Mouse (Mus musculus) retina, postnatal 7 days (tissue): ENCODE data around the gene Smim14.
A peak's percentile ranks its signal among the peaks of the same experiment; 100 is the strongest.
"Not testable (repeated sequence)": the region's sequence is repeated elsewhere in the genome, so short reads cannot be mapped to it uniquely, and the experiment has no call there.

Experiments
- DNase-seq: peaks from one replicate; pipeline ENCODE4 v3.0.0-alpha.2; 2012; ENCODE audit warnings: low read depth, low spot score

The Smim14 gene

GRCm38 (mm10) chr5:65521803-65522202 lies 15.2 kb downstream of the Smim14 start:
- no peak for DNase-seq

- no peak for DNase-seq
Measured at GRCm38 (mm10) chr5:65514635-65515278, 22.2 kb downstream of the Smim14 start.

GRCm38 (mm10) chr5:65513506-65513905 lies 23.5 kb downstream of the Smim14 start:
- DNase-seq = no peak

- DNase-seq = no peak
Measured at GRCm38 (mm10) chr5:65508395-65508794, 28.6 kb downstream of the Smim14 start.

GRCm38 (mm10) chr5:65505786-65506185 lies 31.2 kb downstream of the Smim14 start:
- no peak for DNase-seq

- no peak for DNase-seq
Measured at GRCm38 (mm10) chr5:65501407-65501806, 35.6 kb downstream of the Smim14 start.

- DNase-seq = no peak
Measured at GRCm38 (mm10) chr5:65500231-65500630, 36.8 kb downstream of the Smim14 start.

- peak; percentile 91 for DNase-seq
Measured at GRCm38 (mm10) chr5:65492716-65493531, 44.1 kb downstream of the Smim14 start, which contains the start of gene Gm43552. Gene Gm43552 (minus strand): TSS chr5:65492833.

- DNase-seq = peak; percentile 41
Measured at GRCm38 (mm10) chr5:65491767-65492715, 44.9 kb downstream of the Smim14 start.

- no peak for DNase-seq
Measured at GRCm38 (mm10) chr5:65489830-65490229, 47.2 kb downstream of the Smim14 start.

- no peak for DNase-seq
Measured at GRCm38 (mm10) chr5:65488725-65489124, 48.3 kb downstream of the Smim14 start.

GRCm38 (mm10) chr5:65487381-65487780 lies 49.6 kb downstream of the Smim14 start:
- DNase-seq = no peak

- no peak for DNase-seq
Measured at GRCm38 (mm10) chr5:65486514-65486913, 50.5 kb downstream of the Smim14 start.

- no peak for DNase-seq
Measured at GRCm38 (mm10) chr5:65482996-65483395, 54.0 kb downstream of the Smim14 start.

GRCm38 (mm10) chr5:65480511-65480910 lies 56.5 kb downstream of the Smim14 start:
- no peak for DNase-seq

- DNase-seq = no peak
Measured at GRCm38 (mm10) chr5:65479681-65480445, 57.1 kb downstream of the Smim14 start.

- DNase-seq = no peak
Measured at GRCm38 (mm10) chr5:65478224-65478623, 58.8 kb downstream of the Smim14 start.

GRCm38 (mm10) chr5:65476739-65477138 lies 60.2 kb downstream of the Smim14 start:
- not testable (repeated sequence) for DNase-seq

GRCm38 (mm10) chr5:65475806-65476205 lies 61.2 kb downstream of the Smim14 start:
- no peak for DNase-seq

- no peak for DNase-seq
Measured at GRCm38 (mm10) chr5:65469766-65470165, 67.2 kb downstream of the Smim14 start.

GRCm38 (mm10) chr5:65466911-65467310 lies 70.1 kb downstream of the Smim14 start:
- DNase-seq = no peak
